Mouse (Mus musculus) ES-E14 (cell line): Measurements from ENCODE around the gene BC005624.

Experiments
- HCFC1 ChIP-seq: IDR thresholded peaks from 2 replicates; pipeline ENCODE4 v1.6.1; 2012; ENCODE audit warnings: low read length, inconsistent platforms, borderline replicate concordance; ENCODE audit not compliant: insufficient read depth
- MAFK ChIP-seq: IDR thresholded peaks from 2 replicates; pipeline ENCODE4 v1.6.1; 2014; ENCODE audit warnings: mild to moderate bottlenecking, low read depth, low read length, inconsistent platforms; ENCODE audit not compliant: insufficient read depth
- ZC3H11A ChIP-seq: IDR thresholded peaks from 2 replicates; pipeline ENCODE4 v1.6.1; 2012; ENCODE audit warnings: low read depth, mild to moderate bottlenecking, inconsistent platforms, low read length, borderline replicate concordance

- TF ChIP-seq HCFC1, result no peak
- TF ChIP-seq ZC3H11A, result no peak
- TF ChIP-seq MAFK, result no peak
These were observed 22.1 kb downstream of the BC005624 start for GRCm38 (mm10) chr2:30959856-30960255.
